Mouse (Mus musculus) cerebellum, adult 2 months (tissue): ENCODE results near the gene Atp13a3. TPM values are rescaled to one million over a fixed set of nuclear protein-coding genes. Genes with fewer than 3 reads are reported as not detected.

ENCODE experiments used
- DNase-seq, 2 experiments: peaks; one replicate each; pipeline ENCODE4 v3.0.0; 2021
- H3K27ac ChIP-seq: fragments of 200-500 bp; 2 replicates; pipeline ENCODE4 v1.5.1; 2012; ENCODE audit warnings: low read length, control low read depth, inconsistent platforms; ENCODE audit not compliant: insufficient read depth
- H3K27me3 ChIP-seq: fragments of 200-500 bp; 2 replicates; pipeline ENCODE4 v1.6.1; 2012; ENCODE audit warnings: inconsistent platforms, mild to moderate bottlenecking, low read length, moderate library complexity; ENCODE audit not compliant: control insufficient read depth, insufficient read depth
- H3K4me1 ChIP-seq: fragments of 200-500 bp; 2 replicates; pipeline ENCODE4 v1.6.1; 2011; ENCODE audit warnings: low read length; ENCODE audit not compliant: control insufficient read depth, insufficient read depth
- H3K4me3 ChIP-seq: fragments of 200-500 bp; replicated peaks from 2 replicates; pipeline ENCODE3; 2011; ENCODE audit warnings: mild to moderate bottlenecking, low read depth, low read length, control low read depth; ENCODE audit not compliant: insufficient read depth
- CTCF ChIP-seq: fragments of 200-500 bp; IDR thresholded peaks from 2 replicates; pipeline ENCODE4 v1.5.1; 2011; ENCODE audit warnings: low read depth, mild to moderate bottlenecking, control low read depth, low read length, moderate library complexity, borderline replicate concordance; ENCODE audit not compliant: insufficient read depth
- POLR2A ChIP-seq: fragments of 200-500 bp; IDR thresholded peaks from 2 replicates; pipeline ENCODE4 v1.6.1; 2011; ENCODE audit warnings: low read length, control low read depth, borderline replicate concordance; ENCODE audit not compliant: insufficient read depth
- WGBS: fragments of 180-500 bp; shearing (Covaris S2); methylation state at CpG from one replicate; pipeline ENCODE4 v1.1.7; 2018; 5-methylcytosine and 5-hydroxymethylcytosine counted together
- polyA plus RNA-seq: library from polyadenylated mRNA; depleted of rRNA; stranded (reverse); fragments of >200 nt; gene quantifications from 2 replicates; pipeline ENCODE4 v1.2.3, GENCODE M21; 2012; rRNA removed

Atp13a3 gene
- polyA plus RNA-seq, 1 experiment = 31.4 TPM

GRCm38 (mm10) chr16:30265611-30266010, 140.2 kb downstream of the Atp13a3 start:
- no peaks in the 10 kb centered on the region for H3K4me1 ChIP-seq
- H3K4me3 ChIP-seq = no peak overlapping the region
- 87% methylated on average over 4 of the region's 4 CpGs for WGBS
- no peak overlapping the region for H3K27ac ChIP-seq
- no peaks in the 10 kb centered on the region for H3K27me3 ChIP-seq
- TF ChIP-seq POLR2A = no peak
- TF ChIP-seq CTCF = no peak
- no peak for DNase-seq

DNA sequence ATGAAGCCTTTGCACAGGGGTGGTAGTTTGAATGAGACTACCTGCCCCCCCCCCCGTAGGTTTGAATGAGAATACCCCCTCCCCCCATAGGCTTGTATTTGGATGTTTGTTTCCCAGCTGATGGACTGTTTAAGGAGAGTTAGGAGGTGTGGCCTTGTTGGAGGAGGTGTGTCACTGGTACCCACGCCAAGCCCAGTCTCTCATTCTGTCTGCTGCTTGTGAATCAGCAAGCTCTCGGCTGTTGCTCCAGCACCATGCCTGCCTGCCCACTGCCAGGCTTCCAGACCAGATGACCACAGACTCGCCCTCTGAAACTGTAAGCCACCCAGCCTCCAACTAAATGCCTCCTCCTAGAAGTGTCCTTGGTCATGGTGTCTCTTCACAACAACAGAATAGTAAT, 142.6 kb downstream of the Atp13a3 start:
- no peak for TF ChIP-seq CTCF
- TF ChIP-seq POLR2A = no peak
- H3K27ac ChIP-seq = no peak overlapping the region
- 72% methylated on average over 4 of the region's 4 CpGs for WGBS
- no peaks in the 10 kb centered on the region; the same call in 1 of the 2 replicates for H3K4me1 ChIP-seq
- H3K4me3 ChIP-seq = no peak overlapping the region
- no peaks in the 10 kb centered on the region for H3K27me3 ChIP-seq
- no peak for DNase-seq

DNA sequence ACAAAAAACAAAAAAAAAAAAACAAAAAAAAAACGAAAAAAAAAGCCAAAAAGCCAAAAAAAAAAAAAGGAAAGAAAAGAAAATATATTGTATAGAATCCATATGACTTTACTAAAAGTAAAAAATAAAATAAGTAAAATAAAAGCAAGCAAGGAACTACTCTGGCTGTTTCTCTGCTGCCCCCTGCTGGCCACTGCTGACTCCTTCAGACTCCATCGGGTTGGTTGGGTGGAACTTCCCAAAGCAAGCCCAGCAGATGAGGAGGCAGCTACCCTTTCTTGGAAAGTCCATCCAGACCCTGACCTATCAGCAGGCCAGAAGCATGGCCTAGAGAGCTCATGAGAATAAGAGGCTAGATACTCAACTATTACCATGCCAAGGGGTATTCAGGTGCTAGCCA, 143.1 kb downstream of the Atp13a3 start:
- peak; percentile 41 to 64 for DNase-seq
- H3K4me1 ChIP-seq = no peaks in the 10 kb centered on the region; the same call in 1 of the 2 replicates
- TF ChIP-seq CTCF = peak; percentile 78
- TF ChIP-seq POLR2A = no peak
- no peak overlapping the region for H3K27ac ChIP-seq
- no peak overlapping the region for H3K4me3 ChIP-seq
- no peaks in the 10 kb centered on the region for H3K27me3 ChIP-seq
- 1% methylated on average over 2 of the region's 2 CpGs for WGBS

Other genes starting within 250 kb of the Atp13a3 start
- gene Cpn2, start 138.5 kb downstream of the Atp13a3 start, polyA plus RNA-seq = not detected in 2 replicates
- gene Lrrc15, start 122.7 kb downstream of the Atp13a3 start, polyA plus RNA-seq = not detected in 2 replicates
- gene Gp5, start 95.2 kb downstream of the Atp13a3 start, polyA plus RNA-seq = 1.4 TPM in 2 replicates
- 17.4 and 20.8 TPM in 2 replicates for gene Tmem44, start 144.9 kb upstream of the Atp13a3 start, polyA plus RNA-seq
- 20.3 and 21.5 TPM in 2 replicates for gene Lsg1, start 181.6 kb upstream of the Atp13a3 start, polyA plus RNA-seq
- gene Fam43a, start 193.7 kb upstream of the Atp13a3 start, polyA plus RNA-seq = 15.2 and 16.0 TPM in 2 replicates